Mouse (Mus musculus): ENCODE results near the gene Cdh1. TPM values are rescaled to one million over a fixed set of nuclear protein-coding genes. Genes with fewer than 3 reads are reported as not detected.
"Not testable (repeated sequence)": the region's sequence is repeated elsewhere in the genome, so short reads cannot be mapped to it uniquely, and the experiment has no call there.

The Cdh1 gene
- polyA plus RNA-seq, 1 experiment from 2014 or later = 131 TPM

- 45% methylated on average over 7 of the region's 7 CpGs for WGBS
- no peak for ATAC-seq (ENCODE audit: insufficient number of reproducible peaks, insufficient read depth, low FRiP score, low read depth)
- Histone ChIP-seq H3K27me3 (ENCODE audit: control insufficient read depth, insufficient read depth, low read length) (peaks cover 26% of the 10 kb centered on the region), H3K9ac (replicated peaks; ENCODE audit: low read depth, low read length) (no peak overlapping the region), H3K27ac (ENCODE audit: low read length) (no peak overlapping the region), H3K4me3 (ENCODE audit: low read depth, low read length) (peak overlapping the region; percentile 55; the same call in 1 of the 2 replicates), H3K9me3 (ENCODE audit: control insufficient read depth, low read depth, low read length) (no peaks in the 10 kb centered on the region), H3K4me2 (replicated peaks; ENCODE audit: low read depth, low read length) (peak overlapping the region; percentile 59), H3K4me1 (ENCODE audit: control insufficient read depth, insufficient read depth, low read length) (peaks cover 8% of the 10 kb centered on the region; the same call in 1 of the 2 replicates), H3K36me3 (ENCODE audit: control insufficient read depth, insufficient read depth, low read length) (no peaks in the 10 kb centered on the region)
These were observed 2.5 kb downstream of the Cdh1 start for GRCm38 (mm10) chr8:106605657-106606056.

- Histone ChIP-seq H3K4me2 (replicated peaks; ENCODE audit: low read depth, low read length) (peak overlapping the region; percentile 59; the same call in 1 of the 2 replicates), H3K4me1 (ENCODE audit: control insufficient read depth, insufficient read depth, low read length) (peaks cover 8% of the 10 kb centered on the region; the same call in 1 of the 2 replicates), H3K27ac (ENCODE audit: low read length) (no peak overlapping the region), H3K27me3 (ENCODE audit: control insufficient read depth, insufficient read depth, low read length) (peaks cover 26% of the 10 kb centered on the region), H3K9me3 (ENCODE audit: control insufficient read depth, low read depth, low read length) (no peaks in the 10 kb centered on the region), H3K36me3 (ENCODE audit: control insufficient read depth, insufficient read depth, low read length) (no peaks in the 10 kb centered on the region), H3K9ac (replicated peaks; ENCODE audit: low read depth, low read length) (no peak overlapping the region), H3K4me3 (ENCODE audit: low read depth, low read length) (0 out of 2 replicates have a peak overlapping the region, but pooled peaks have one; percentile 3)
- ATAC-seq (ENCODE audit: insufficient number of reproducible peaks, insufficient read depth, low FRiP score, low read depth) = no peak
- 27% methylated on average over 4 of the region's 4 CpGs for WGBS
These were observed 3.0 kb downstream of the Cdh1 start for GRCm38 (mm10) chr8:106606121-106606520.

GRCm38 (mm10) chr8:106606601-106607145 lies 3.5 kb downstream of the Cdh1 start:
- ATAC-seq (ENCODE audit: insufficient number of reproducible peaks, insufficient read depth, low FRiP score, low read depth) = no peak
- no peak overlapping the region for H3K4me3 ChIP-seq (ENCODE audit: low read depth, low read length)
- peaks cover 26% of the 10 kb centered on the region for H3K27me3 ChIP-seq (ENCODE audit: control insufficient read depth, insufficient read depth, low read length)
- no peaks in the 10 kb centered on the region for H3K9me3 ChIP-seq (ENCODE audit: control insufficient read depth, low read depth, low read length)
- H3K4me2 ChIP-seq (replicated peaks; ENCODE audit: low read depth, low read length) = 0 out of 2 replicates have a peak overlapping the region, but pooled peaks have one; percentile 16
- H3K36me3 ChIP-seq (ENCODE audit: control insufficient read depth, insufficient read depth, low read length) = no peaks in the 10 kb centered on the region
- peaks cover 8% of the 10 kb centered on the region; the same call in 1 of the 2 replicates for H3K4me1 ChIP-seq (ENCODE audit: control insufficient read depth, insufficient read depth, low read length)
- WGBS = 29% methylated on average over 15 of the region's 15 CpGs
- H3K9ac ChIP-seq (replicated peaks; ENCODE audit: low read depth, low read length) = no peak overlapping the region
- no peak overlapping the region for H3K27ac ChIP-seq (ENCODE audit: low read length)

GRCm38 (mm10) chr8:106607783-106608182 lies 4.6 kb downstream of the Cdh1 start:
- peaks cover 21% of the 10 kb centered on the region for H3K27me3 ChIP-seq (ENCODE audit: control insufficient read depth, insufficient read depth, low read length)
- not testable (repeated sequence) for H3K4me3 ChIP-seq (ENCODE audit: low read depth, low read length); ATAC-seq (ENCODE audit: insufficient number of reproducible peaks, insufficient read depth, low FRiP score, low read depth); H3K36me3 ChIP-seq (ENCODE audit: control insufficient read depth, insufficient read depth, low read length); H3K27ac ChIP-seq (ENCODE audit: low read length); H3K9ac ChIP-seq (replicated peaks; ENCODE audit: low read depth, low read length); H3K4me2 ChIP-seq (replicated peaks; ENCODE audit: low read depth, low read length); H3K9me3 ChIP-seq (ENCODE audit: control insufficient read depth, low read depth, low read length)
- WGBS = 81% methylated on average over 3 of the region's 4 CpGs
- H3K4me1 ChIP-seq (ENCODE audit: control insufficient read depth, insufficient read depth, low read length) = peaks cover 11% of the 10 kb centered on the region; the same call in 1 of the 2 replicates

- 0 out of 2 replicates have a peak, but pooled peaks have one; percentile 47 for ATAC-seq (ENCODE audit: insufficient number of reproducible peaks, insufficient read depth, low FRiP score, low read depth)
- 25% methylated on average over 3 of the region's 3 CpGs for WGBS
- no peak overlapping the region for H3K27ac ChIP-seq (ENCODE audit: low read length)
These were observed 5.3 kb downstream of the Cdh1 start for GRCm38 (mm10) chr8:106608425-106608824.

GRCm38 (mm10) chr8:106609076-106609903 lies 6.1 kb downstream of the Cdh1 start:
- H3K4me1 ChIP-seq (ENCODE audit: control insufficient read depth, insufficient read depth, low read length) = peaks cover 11% of the 10 kb centered on the region; the same call in 1 of the 2 replicates
- ATAC-seq (ENCODE audit: insufficient number of reproducible peaks, insufficient read depth, low FRiP score, low read depth) = no peak
- 53% methylated on average over 7 of the region's 7 CpGs for WGBS
- H3K36me3 ChIP-seq (ENCODE audit: control insufficient read depth, insufficient read depth, low read length) = no peaks in the 10 kb centered on the region
- no peak overlapping the region for H3K4me2 ChIP-seq (replicated peaks; ENCODE audit: low read depth, low read length)
- H3K4me3 ChIP-seq (ENCODE audit: low read depth, low read length) = no peak overlapping the region
- peaks cover 12% of the 10 kb centered on the region; the same call in 1 of the 2 replicates for H3K27me3 ChIP-seq (ENCODE audit: control insufficient read depth, insufficient read depth, low read length)
- no peak overlapping the region for H3K9ac ChIP-seq (replicated peaks; ENCODE audit: low read depth, low read length)
- H3K27ac ChIP-seq (ENCODE audit: low read length) = no peak overlapping the region
- no peaks in the 10 kb centered on the region for H3K9me3 ChIP-seq (ENCODE audit: control insufficient read depth, low read depth, low read length)

More at GRCm38 (mm10) chr8:106608425-106608824, 5.3 kb downstream of the Cdh1 start:
- H3K9ac ChIP-seq (replicated peaks; ENCODE audit: low read depth, low read length) = no peak overlapping the region
- no peaks in the 10 kb centered on the region for H3K36me3 ChIP-seq (ENCODE audit: control insufficient read depth, insufficient read depth, low read length)
- no peak overlapping the region for H3K4me2 ChIP-seq (replicated peaks; ENCODE audit: low read depth, low read length)
- no peaks in the 10 kb centered on the region for H3K9me3 ChIP-seq (ENCODE audit: control insufficient read depth, low read depth, low read length)
- peaks cover 16% of the 10 kb centered on the region for H3K27me3 ChIP-seq (ENCODE audit: control insufficient read depth, insufficient read depth, low read length)
- peaks cover 11% of the 10 kb centered on the region; the same call in 1 of the 2 replicates for H3K4me1 ChIP-seq (ENCODE audit: control insufficient read depth, insufficient read depth, low read length)
- H3K4me3 ChIP-seq (ENCODE audit: low read depth, low read length) = no peak overlapping the region

- no peaks in the 10 kb centered on the region for H3K9me3 ChIP-seq (ENCODE audit: control insufficient read depth, low read depth, low read length)
- peaks cover 11% of the 10 kb centered on the region; the same call in 1 of the 2 replicates for H3K4me1 ChIP-seq (ENCODE audit: control insufficient read depth, insufficient read depth, low read length)
- H3K9ac ChIP-seq (replicated peaks; ENCODE audit: low read depth, low read length) = no peak overlapping the region
- peak overlapping the region; percentile 87 for H3K27ac ChIP-seq (ENCODE audit: low read length)
- H3K4me3 ChIP-seq (ENCODE audit: low read depth, low read length) = no peak overlapping the region
- 0 out of 2 replicates have a peak overlapping the region, but pooled peaks have one; percentile 5 for H3K4me2 ChIP-seq (replicated peaks; ENCODE audit: low read depth, low read length)
- peak; percentile 74 for ATAC-seq (ENCODE audit: insufficient number of reproducible peaks, insufficient read depth, low FRiP score, low read depth)
- H3K27me3 ChIP-seq (ENCODE audit: control insufficient read depth, insufficient read depth, low read length) = no peaks in the 10 kb centered on the region
- WGBS = 56% methylated on average over 9 of the region's 9 CpGs
- no peaks in the 10 kb centered on the region for H3K36me3 ChIP-seq (ENCODE audit: control insufficient read depth, insufficient read depth, low read length)
These were observed 7.9 kb downstream of the Cdh1 start for GRCm38 (mm10) chr8:106610958-106611640.

- Histone ChIP-seq H3K4me3 (ENCODE audit: low read depth, low read length) (no peak overlapping the region), H3K4me2 (replicated peaks; ENCODE audit: low read depth, low read length) (no peak overlapping the region), H3K27ac (ENCODE audit: low read length) (peak overlapping the region; percentile 87), H3K4me1 (ENCODE audit: control insufficient read depth, insufficient read depth, low read length) (0 out of 2 replicates have a peak, but pooled peaks cover 6% of the 10 kb centered on the region), H3K9me3 (ENCODE audit: control insufficient read depth, low read depth, low read length) (no peaks in the 10 kb centered on the region), H3K27me3 (ENCODE audit: control insufficient read depth, insufficient read depth, low read length) (no peaks in the 10 kb centered on the region), H3K9ac (replicated peaks; ENCODE audit: low read depth, low read length) (no peak overlapping the region), H3K36me3 (ENCODE audit: control insufficient read depth, insufficient read depth, low read length) (no peaks in the 10 kb centered on the region)
- WGBS = 48% methylated on average over 3 of the region's 3 CpGs
- ATAC-seq (ENCODE audit: insufficient number of reproducible peaks, insufficient read depth, low FRiP score, low read depth) = no peak
These were observed 8.9 kb downstream of the Cdh1 start for GRCm38 (mm10) chr8:106612047-106612446.

All from stomach, embryonic 14.5 days (tissue).